Mouse (Mus musculus) natural killer cell, adult 2 months (primary cell): Measurements from ENCODE around the gene Vmn2r117.
"Not testable (repeated sequence)": the region's sequence is repeated elsewhere in the genome, so short reads cannot be mapped to it uniquely, and the experiment has no call there.

ENCODE experiments used
- DNase-seq, 2 experiments: peaks; one replicate each; pipeline ENCODE4 v3.0.0; 2022; ENCODE audit warnings: low spot score in 2 of 2

Vmn2r117 gene

DNA sequence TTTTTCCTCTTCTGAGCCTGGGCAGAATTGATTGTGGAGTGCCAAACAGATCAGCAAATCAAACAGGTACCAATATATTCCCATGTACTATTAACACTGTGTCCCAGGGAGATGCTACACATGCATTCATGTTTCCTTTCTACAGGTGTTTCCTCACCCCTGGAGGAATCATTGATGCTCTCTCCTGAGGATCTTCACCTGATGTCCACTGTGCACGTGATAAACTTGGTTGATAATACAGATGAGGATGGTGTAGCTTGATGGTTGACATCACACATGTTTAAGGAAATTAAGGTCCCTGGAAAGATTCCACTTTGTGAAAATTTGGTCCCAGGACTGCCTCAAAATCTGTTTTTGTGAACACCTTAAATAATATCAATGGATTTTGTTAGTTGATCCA, at the start of gene Vmn2r117:
Gene Vmn2r117, minus strand, starts transcription at position 101 of the 400 bp plus-strand sequence.
- DNase-seq: not testable (repeated sequence)

DNA sequence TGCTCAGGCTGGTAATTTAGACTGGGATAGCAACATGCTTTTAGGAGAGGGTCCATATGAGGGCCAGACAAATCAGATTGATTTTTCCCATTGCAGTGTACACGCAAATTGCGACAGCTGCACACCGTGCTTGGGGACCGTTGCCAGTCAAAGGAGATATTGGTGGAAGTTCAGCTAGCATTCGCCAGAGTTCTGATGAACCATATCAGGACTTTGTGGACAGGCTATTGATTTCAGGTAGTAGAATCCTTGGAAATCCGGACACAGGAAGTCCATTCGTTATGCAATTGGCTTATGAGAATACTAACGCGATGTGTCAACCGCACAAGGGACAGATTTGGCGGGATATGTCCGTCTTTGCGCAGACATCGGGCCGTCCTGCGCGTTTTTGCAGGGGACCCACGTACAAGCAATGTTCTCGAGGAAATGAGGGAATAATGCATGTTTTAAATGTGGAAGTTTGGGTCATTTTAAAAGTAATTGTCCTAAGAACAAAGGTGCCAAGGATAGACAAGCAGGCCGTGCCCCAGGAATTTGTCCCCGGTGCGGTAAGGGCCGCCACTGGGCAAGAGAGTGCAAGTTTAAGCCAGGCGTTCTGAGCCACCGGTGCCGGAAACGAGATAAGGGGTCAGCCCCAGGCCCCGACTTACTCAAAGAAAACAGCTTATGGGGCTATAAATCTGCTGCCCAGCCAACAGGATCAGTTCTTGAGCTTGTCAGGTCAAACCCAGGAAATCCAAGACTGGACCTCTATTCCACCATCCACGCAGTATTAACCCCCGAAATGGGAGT, 43.6 kb upstream of the Vmn2r117 start:
- DNase-seq: not testable (repeated sequence)

DNA sequence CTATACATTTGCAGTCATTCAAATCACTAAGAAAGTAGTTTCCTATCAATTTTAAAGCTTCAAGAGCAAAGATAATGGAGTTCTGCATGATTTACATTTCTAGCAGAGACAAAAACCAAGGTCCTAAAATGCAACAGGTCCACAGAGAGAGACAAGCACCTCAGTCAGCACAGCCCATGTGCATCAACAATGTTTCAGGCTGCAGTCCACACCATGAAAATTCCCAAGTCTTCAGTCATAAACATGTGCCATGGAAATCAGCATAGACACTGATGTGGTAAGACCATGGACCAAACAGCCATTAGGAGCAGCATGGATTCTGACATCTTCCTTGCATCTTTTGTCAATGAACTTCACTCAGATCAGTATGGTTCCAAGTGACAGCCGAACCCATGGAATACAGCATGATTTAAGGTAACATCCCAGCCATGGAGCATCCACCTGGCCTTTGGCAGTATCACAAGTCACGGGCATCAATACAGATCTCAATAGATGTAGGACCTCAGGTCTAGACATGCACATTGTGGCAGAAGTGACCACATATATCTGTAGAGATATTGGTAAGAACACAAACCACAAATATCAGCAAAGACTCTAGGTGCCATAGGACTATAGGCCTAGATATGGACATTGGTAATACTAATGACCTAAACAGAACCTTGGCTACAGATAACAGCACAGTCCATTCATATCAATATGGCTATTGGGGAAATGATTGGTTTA, 39.4 kb upstream of the Vmn2r117 start:
- no peak for DNase-seq

DNA sequence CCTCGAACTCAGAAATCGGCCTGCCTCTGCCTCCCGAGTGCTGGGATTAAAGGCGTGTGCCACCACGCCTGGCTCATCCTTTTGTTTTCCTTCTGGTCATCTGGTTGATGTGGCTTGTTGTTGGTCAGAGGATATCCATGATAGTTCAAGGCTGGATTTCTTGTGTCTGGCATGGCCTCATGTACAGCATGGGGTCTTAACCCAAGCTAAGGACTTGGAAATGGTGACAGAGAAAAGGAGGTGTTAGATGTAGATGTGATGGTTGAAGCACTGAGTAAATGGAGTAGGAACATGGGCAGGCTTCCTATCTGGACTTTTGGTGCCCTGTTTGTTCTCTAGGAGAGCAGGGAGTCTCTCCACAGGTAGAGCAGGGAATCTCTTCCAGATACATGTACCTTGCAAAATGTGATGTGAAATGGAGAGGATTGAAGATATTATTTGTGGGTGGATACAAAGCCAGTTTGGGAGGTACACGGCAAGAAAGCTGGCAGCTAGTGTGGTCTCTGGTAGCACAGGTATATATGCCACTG, 46.3 kb downstream of the Vmn2r117 start:
- no peak for DNase-seq
